Mouse (Mus musculus) stomach, embryonic 15.5 days (tissue): ENCODE results near the gene Kcnrg. TPM values are rescaled to one million over a fixed set of nuclear protein-coding genes. Genes with fewer than 3 reads are reported as not detected.
A peak's percentile ranks its signal among the peaks of the same experiment; 100 is the strongest.
"Not testable (repeated sequence)": the region's sequence is repeated elsewhere in the genome, so short reads cannot be mapped to it uniquely, and the experiment has no call there.

Experiments used
- ATAC-seq: fragments of 200-750 bp; cut with Nextera tagmentation; 2 replicates; pipeline ENCODE4 v1.8.0; 2017; ENCODE audit warnings: low read depth, moderate number of reproducible peaks, moderate TSS enrichment; ENCODE audit not compliant: insufficient read depth, low FRiP score
- H3K27ac ChIP-seq: fragments of 300-500 bp; sonication (generic); 2 replicates; pipeline ENCODE4 v1.5.1; 2015; ENCODE audit warnings: mild to moderate bottlenecking, inconsistent platforms
- H3K27me3 ChIP-seq: fragments of 300-500 bp; sonication (generic); replicated peaks from 2 replicates; pipeline ENCODE4 v1.6.1; 2015; ENCODE audit warnings: inconsistent platforms
- H3K36me3 ChIP-seq: fragments of 300-500 bp; sonication (generic); 2 replicates; pipeline ENCODE4 v1.6.1; 2015; ENCODE audit warnings: inconsistent platforms
- H3K4me1 ChIP-seq: fragments of 300-500 bp; sonication (generic); 2 replicates; pipeline ENCODE4 v1.6.1; 2015; ENCODE audit warnings: inconsistent platforms
- H3K4me2 ChIP-seq: fragments of 300-500 bp; sonication (generic); 2 replicates; pipeline ENCODE4 v1.6.1; 2015; ENCODE audit warnings: mild to moderate bottlenecking, inconsistent platforms
- H3K4me3 ChIP-seq: fragments of 300-500 bp; sonication (generic); replicated peaks from 2 replicates; pipeline ENCODE4 v1.5.1; 2015; ENCODE audit warnings: inconsistent platforms
- H3K9ac ChIP-seq: fragments of 300-500 bp; sonication (generic); 2 replicates; pipeline ENCODE4 v1.6.1; 2015; ENCODE audit warnings: inconsistent platforms
- H3K9me3 ChIP-seq: fragments of 300-500 bp; sonication (generic); 2 replicates; pipeline ENCODE4 v1.6.1; 2016; ENCODE audit warnings: inconsistent platforms
- WGBS: fragments of 180-500 bp; shearing (Covaris S2); methylation state at CpG from one replicate; pipeline ENCODE4 v1.1.7; 2015; 5-methylcytosine and 5-hydroxymethylcytosine counted together
- polyA plus RNA-seq: library from polyadenylated mRNA; unstranded; fragments of >200 nt; fragmentation: Nextera tagmentation; extraction: Ambion mirVana; gene quantifications from 2 replicates; pipeline ENCODE4 v1.2.1, GENCODE M21; 2015

The Kcnrg gene
- polyA plus RNA-seq, 1 experiment from 2014 or later: 0.87 TPM

DNA sequence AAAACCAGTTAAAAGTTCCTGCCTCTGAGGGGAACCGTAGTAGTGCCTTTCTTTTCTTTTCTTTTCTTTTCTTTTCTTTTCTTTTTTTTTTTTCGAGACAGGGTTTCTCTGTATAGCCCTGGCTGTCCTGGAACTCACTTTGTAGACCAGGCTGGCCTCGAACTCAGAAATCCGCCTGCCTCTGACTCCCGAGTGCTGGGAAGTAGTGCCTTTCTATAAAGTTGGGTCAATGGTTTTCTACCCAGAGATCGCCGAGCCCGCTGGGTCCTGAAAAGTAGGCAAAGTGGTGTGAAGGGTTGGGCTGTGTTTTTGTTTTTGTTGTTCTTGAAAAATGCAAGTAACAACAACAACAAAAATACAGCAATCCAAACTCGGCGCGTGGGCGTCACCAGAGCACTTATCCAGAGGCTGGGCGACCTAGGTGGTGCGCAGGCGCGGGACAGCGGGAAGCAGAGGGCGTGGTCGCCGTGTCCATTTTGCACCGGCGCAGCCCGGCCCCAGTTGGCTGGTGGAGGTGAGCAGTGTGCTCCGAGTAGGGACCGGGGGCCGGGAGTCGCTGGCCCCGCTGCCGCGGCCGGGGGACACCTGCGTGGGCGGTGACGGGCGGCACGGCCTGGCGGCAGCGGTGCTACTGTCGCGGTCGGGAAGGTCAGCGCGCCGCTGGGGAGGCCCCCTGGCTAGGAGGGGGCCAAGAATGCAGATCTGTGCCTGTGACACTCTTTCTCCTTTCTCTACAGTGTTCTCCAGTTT, 8.0 kb upstream of the Kcnrg start:
- H3K4me1 ChIP-seq: peaks cover 10% of the 10 kb centered on the region; the same call in 1 of the 2 replicates
- 5% methylated on average over 44 of the region's 44 CpGs for WGBS
- H3K27me3 ChIP-seq: no peaks in the 10 kb centered on the region
- H3K9ac ChIP-seq: peak overlapping the region; percentile 91
- no peaks in the 10 kb centered on the region for H3K9me3 ChIP-seq
- peak overlapping the region; percentile 85 for H3K4me3 ChIP-seq
- H3K4me2 ChIP-seq: peak overlapping the region; percentile 58
- ATAC-seq: peak; percentile 96
- H3K36me3 ChIP-seq: peaks cover 9% of the 10 kb centered on the region; the same call in 1 of the 2 replicates
- H3K27ac ChIP-seq: peak overlapping the region; percentile 87

DNA sequence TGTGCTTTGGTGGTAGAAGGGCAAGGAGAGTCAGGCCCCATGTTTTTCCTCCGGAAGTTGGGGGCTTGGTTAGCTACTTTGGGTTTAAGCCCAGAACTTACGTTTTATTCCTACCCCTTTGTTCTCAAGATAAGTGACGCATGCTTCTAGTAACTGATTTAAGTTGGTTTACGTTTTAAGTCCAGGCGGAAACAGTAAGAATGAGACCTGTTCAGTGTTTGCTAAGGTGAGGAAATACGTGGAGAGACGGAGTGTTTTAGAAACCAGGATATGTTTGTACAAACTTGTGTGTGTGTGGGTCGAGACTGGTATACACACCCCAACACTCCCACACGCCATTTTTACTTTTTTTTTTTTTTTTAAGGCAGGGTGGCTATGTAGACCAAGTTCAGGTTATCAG, 5.9 kb upstream of the Kcnrg start:
- H3K4me2 ChIP-seq: peak overlapping the region; percentile 32
- no peaks in the 10 kb centered on the region for H3K9me3 ChIP-seq
- H3K27ac ChIP-seq: peak overlapping the region; percentile 28; the same call in 1 of the 2 replicates
- ATAC-seq: no peak
- peaks cover 12% of the 10 kb centered on the region; the same call in 1 of the 2 replicates for H3K36me3 ChIP-seq
- H3K9ac ChIP-seq: no peak overlapping the region
- no peaks in the 10 kb centered on the region for H3K27me3 ChIP-seq
- peaks cover 10% of the 10 kb centered on the region; the same call in 1 of the 2 replicates for H3K4me1 ChIP-seq
- no peak overlapping the region for H3K4me3 ChIP-seq
- 55% methylated on average over 9 of the region's 9 CpGs for WGBS

DNA sequence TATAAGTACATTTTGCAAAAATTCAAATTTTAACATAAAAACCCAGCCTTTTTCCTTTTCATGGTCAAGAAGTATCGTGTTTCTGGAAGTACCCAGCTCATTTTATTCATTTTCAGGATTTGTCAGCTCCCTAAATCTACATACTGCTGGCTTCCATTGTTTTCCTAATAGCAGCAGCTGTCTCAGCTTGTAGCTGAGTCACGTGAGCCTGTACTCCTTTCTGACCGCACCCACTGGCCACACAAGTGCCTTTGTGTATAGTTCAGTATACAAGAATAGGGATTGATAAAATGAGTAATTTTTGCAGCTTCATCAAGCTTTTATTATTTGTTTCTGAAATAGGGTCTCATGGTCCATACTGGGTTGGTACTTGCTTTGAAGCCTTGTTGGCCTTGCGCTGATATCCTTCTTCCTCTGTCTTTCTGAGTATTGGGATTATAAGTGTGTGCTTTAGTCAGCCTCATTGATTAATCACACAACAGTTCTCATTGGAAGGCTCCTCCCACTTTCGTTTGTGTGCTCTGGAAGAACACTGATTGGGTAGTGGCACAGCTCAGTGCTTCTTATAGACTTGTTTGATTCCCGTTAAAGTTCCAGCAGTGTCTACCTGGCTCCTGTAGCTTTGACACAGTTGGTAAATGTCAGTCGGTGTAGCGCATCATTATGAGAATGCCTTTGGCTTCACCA, 4.0 kb upstream of the Kcnrg start:
- no peak overlapping the region for H3K4me2 ChIP-seq
- ATAC-seq: no peak
- 72% methylated on average over 8 of the region's 8 CpGs for WGBS
- no peaks in the 10 kb centered on the region for H3K9me3 ChIP-seq
- H3K27me3 ChIP-seq: no peaks in the 10 kb centered on the region
- peak overlapping the region; percentile 26; the same call in 1 of the 2 replicates for H3K27ac ChIP-seq
- peaks cover 12% of the 10 kb centered on the region; the same call in 1 of the 2 replicates for H3K36me3 ChIP-seq
- H3K9ac ChIP-seq: no peak overlapping the region
- no peak overlapping the region for H3K4me3 ChIP-seq
- H3K4me1 ChIP-seq: peaks cover 10% of the 10 kb centered on the region; the same call in 1 of the 2 replicates

GRCm38 (mm10) chr14:61604081-61604480, 3.2 kb upstream of the Kcnrg start:
- ATAC-seq: no peak
- Histone ChIP-seq H3K4me1 (peaks cover 10% of the 10 kb centered on the region; the same call in 1 of the 2 replicates), H3K27ac (no peak overlapping the region), H3K9ac (no peak overlapping the region), H3K36me3 (peaks cover 12% of the 10 kb centered on the region; the same call in 1 of the 2 replicates), H3K27me3 (no peaks in the 10 kb centered on the region), H3K4me3 (no peak overlapping the region), H3K4me2 (no peak overlapping the region), H3K9me3 (no peaks in the 10 kb centered on the region)
- WGBS: 81% methylated on average over 3 of the region's 3 CpGs

DNA sequence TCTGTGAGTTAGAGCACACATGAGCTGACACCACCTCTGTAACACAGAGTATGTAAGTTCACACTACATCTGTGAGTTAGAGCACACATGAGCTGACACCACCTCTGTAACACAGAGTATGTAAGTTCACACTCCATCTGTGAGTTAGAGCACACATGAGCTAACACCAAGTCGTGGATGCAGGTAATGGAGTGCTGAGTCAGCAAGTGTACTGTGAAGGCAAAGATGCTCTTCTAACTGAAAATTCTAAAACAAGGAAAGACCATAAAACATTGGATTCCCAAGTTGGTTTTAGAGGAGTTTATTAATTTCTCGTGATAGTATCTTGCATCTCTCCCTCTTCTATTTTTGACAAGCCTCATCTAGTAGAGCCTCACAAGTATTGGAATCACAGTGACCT, 1.2 kb upstream of the Kcnrg start:
- not testable (repeated sequence) for ATAC-seq, H3K9ac ChIP-seq, H3K9me3 ChIP-seq, H3K4me3 ChIP-seq, H3K4me1 ChIP-seq, H3K27me3 ChIP-seq, H3K4me2 ChIP-seq, H3K27ac ChIP-seq
- H3K36me3 ChIP-seq: peaks cover 12% of the 10 kb centered on the region; the same call in 1 of the 2 replicates
- 91% methylated on average over 2 of the region's 2 CpGs for WGBS

- H3K36me3 ChIP-seq: no peaks in the 10 kb centered on the region
- no peaks in the 10 kb centered on the region for H3K27me3 ChIP-seq
- H3K4me2 ChIP-seq: no peak overlapping the region
- no peak overlapping the region for H3K9ac ChIP-seq
- no peak overlapping the region for H3K4me3 ChIP-seq
- no peak for ATAC-seq
- no peaks in the 10 kb centered on the region for H3K9me3 ChIP-seq
- 92% methylated on average over 5 of the region's 5 CpGs for WGBS
- no peak overlapping the region for H3K27ac ChIP-seq
- no peaks in the 10 kb centered on the region for H3K4me1 ChIP-seq
Measured at GRCm38 (mm10) chr14:61611766-61612165, 4.5 kb downstream of the Kcnrg start.

GRCm38 (mm10) chr14:61613319-61613718, 6.1 kb downstream of the Kcnrg start:
- 89% methylated on average over 2 of the region's 2 CpGs for WGBS
- Histone ChIP-seq H3K4me3 (no peak overlapping the region), H3K27me3 (no peaks in the 10 kb centered on the region), H3K4me2 (no peak overlapping the region), H3K9ac (no peak overlapping the region), H3K4me1 (no peaks in the 10 kb centered on the region), H3K27ac (no peak overlapping the region), H3K36me3 (no peaks in the 10 kb centered on the region), H3K9me3 (no peaks in the 10 kb centered on the region)
- no peak for ATAC-seq

GRCm38 (mm10) chr14:61620371-61620770, 13.1 kb downstream of the Kcnrg start:
- no peaks in the 10 kb centered on the region for H3K27me3 ChIP-seq
- H3K4me3 ChIP-seq: no peak overlapping the region

DNA sequence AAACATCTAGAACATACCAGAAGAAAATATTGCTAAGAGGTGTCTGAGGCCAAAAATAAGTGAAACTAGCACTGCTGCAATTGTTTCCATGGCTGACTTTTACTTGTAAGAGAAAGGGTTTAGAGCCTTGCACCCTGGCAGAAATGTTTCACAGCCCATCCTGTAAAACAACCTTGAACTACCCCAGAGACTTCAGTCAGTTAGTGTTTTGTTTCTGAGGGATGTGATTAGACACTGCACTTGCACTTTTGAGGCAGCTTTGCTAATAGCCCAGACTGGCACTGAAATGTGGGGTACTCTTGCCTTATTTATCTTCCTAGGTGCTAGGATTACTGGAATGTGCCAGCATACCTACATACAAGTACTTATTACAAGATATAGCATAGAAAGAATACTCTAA, 28.7 kb downstream of the Kcnrg start:
- Histone ChIP-seq H3K4me2 (no peak overlapping the region), H3K36me3 (peaks cover 5% of the 10 kb centered on the region; the same call in 1 of the 2 replicates), H3K27ac (no peak overlapping the region), H3K4me1 (no peaks in the 10 kb centered on the region), H3K27me3 (no peaks in the 10 kb centered on the region), H3K9ac (no peak overlapping the region), H3K4me3 (no peak overlapping the region), H3K9me3 (no peaks in the 10 kb centered on the region)
- no peak for ATAC-seq

More at GRCm38 (mm10) chr14:61620371-61620770, 13.1 kb downstream of the Kcnrg start:
- 85% methylated on average over 2 of the region's 2 CpGs for WGBS
- Histone ChIP-seq H3K9ac (no peak overlapping the region), H3K4me2 (no peak overlapping the region), H3K4me1 (no peaks in the 10 kb centered on the region), H3K36me3 (0 out of 2 replicates have a peak, but pooled peaks cover 4% of the 10 kb centered on the region), H3K9me3 (no peaks in the 10 kb centered on the region), H3K27ac (no peak overlapping the region)
- ATAC-seq: no peak

- no peaks in the 10 kb centered on the region for H3K27me3 ChIP-seq
- H3K36me3 ChIP-seq: no peaks in the 10 kb centered on the region
- no peak overlapping the region for H3K27ac ChIP-seq
- no peaks in the 10 kb centered on the region for H3K9me3 ChIP-seq
- H3K4me1 ChIP-seq: no peaks in the 10 kb centered on the region
- no peak overlapping the region for H3K4me3 ChIP-seq
- H3K4me2 ChIP-seq: no peak overlapping the region
- WGBS: 55% methylated on average over 1 of the region's 1 CpGs
- no peak for ATAC-seq
- H3K9ac ChIP-seq: no peak overlapping the region
Measured at GRCm38 (mm10) chr14:61642668-61643067, 35.4 kb downstream of the Kcnrg start.

DNA sequence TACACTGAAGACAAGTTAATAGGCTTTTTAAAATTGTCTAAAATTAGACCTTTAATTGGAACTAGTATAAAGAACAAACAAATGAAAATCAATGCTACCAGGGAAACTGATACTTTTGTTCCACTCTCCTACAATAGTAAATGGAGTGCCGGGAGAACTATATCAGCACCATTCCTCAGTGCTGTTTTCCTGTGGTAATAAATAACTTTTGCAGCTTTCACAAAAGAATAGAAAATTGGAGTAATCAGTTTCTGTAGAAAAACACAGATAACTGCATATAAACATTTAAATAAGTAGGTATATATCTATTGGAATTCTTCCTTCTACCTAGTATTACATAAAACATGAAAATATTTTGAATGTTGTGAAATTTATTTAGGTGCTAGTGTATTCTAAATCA, 38.3 kb downstream of the Kcnrg start:
- Histone ChIP-seq H3K9me3 (no peaks in the 10 kb centered on the region), H3K27ac (no peak overlapping the region), H3K4me3 (no peak overlapping the region), H3K4me2 (no peak overlapping the region), H3K27me3 (no peaks in the 10 kb centered on the region), H3K4me1 (peaks cover 4% of the 10 kb centered on the region; the same call in 1 of the 2 replicates), H3K36me3 (no peaks in the 10 kb centered on the region), H3K9ac (no peak overlapping the region)
- 33% methylated on average over 1 of the region's 1 CpGs for WGBS
- ATAC-seq: no peak
